Comparison of ENCODE assay signal across 10 mouse cellular contexts in the genomic region with DNA sequence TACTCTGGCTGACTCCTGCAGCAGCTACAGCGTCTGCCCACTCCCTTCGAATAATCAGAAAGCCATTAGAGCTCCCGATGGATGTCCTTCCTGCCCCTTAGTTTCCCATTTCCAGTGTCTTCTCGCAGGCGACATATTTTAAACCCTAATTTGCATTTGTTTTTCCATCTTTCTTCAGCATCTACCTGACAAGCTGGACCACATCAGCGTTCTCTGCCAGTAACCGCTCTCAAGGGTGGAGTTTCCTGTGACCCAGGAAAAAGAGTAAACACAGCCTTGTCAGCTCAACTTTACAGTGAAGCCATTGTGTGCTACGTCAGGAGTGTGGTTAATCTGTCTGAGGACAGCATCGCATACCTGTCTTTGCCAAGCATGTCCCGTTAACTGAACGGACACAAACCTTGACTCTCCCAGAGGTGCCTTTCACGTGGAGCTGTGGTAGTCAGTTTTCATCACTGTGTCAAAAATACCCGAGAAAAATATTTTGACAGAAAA. TPM values are rescaled to one million over a fixed set of nuclear protein-coding genes. Genes with fewer than 3 reads are reported as not detected.
DNase-seq lines count a peak whose midpoint lies in the region; ATAC-seq and TF ChIP-seq lines count a peak whose summit lies in the region.
"Had no signal": no experiment of that assay in that cellular context is flagged by ENCODE, and none has a peak within 500 bp of the region (broad histone marks: within the 10 kb centered on the region; RNA-seq: fewer than 3 reads in every experiment).

No protein-coding gene starts in this region.

- H3K4me3 ChIP-seq in heart, postnatal 0 days (ENCODE audit: low read depth, low read length), result no peak overlapping the region

- ATAC-seq in heart, postnatal 0 days (ENCODE audit: insufficient read depth, low read depth), result 0 out of 2 replicates have a peak, but pooled peaks have one; percentile 44

- H3K27ac ChIP-seq in heart, postnatal 0 days (ENCODE audit: low read depth), result 0 out of 2 replicates have a peak overlapping the region, but pooled peaks have one; percentile 18

- WGBS in heart, postnatal 0 days, result 45% methylated on average over 13 of the region's 13 CpGs

- no peaks in the 10 kb centered on the region for H3K9me3 ChIP-seq in heart, postnatal 0 days (replicated peaks; ENCODE audit: control insufficient read depth, low read length)

- peak; percentile 30 to 32 for DNase-seq in spleen, adult 18-20 months
- no peak for DNase-seq in spleen, postnatal 4 days (ENCODE audit: low spot score in 2 of 2)
- no peak for DNase-seq in heart, postnatal 0 days (ENCODE audit: low spot score)
- DNase-seq in lung, postnatal 14 days, result peak; percentile 24
- DNase-seq in thymus, postnatal 4 days, result peak; percentile 42
- no peak for DNase-seq in cerebellum, postnatal 10 days
- DNase-seq in left cerebral cortex, adult 9 months (ENCODE audit: low spot score in 2 of 2), result no peak
- no peak for DNase-seq in embryo, embryonic 10 days (ENCODE audit: low spot score)
- DNase-seq: cerebellum, postnatal 36 days; left cerebral cortex, postnatal 4 days had no signal

- H3K4me1 ChIP-seq in heart, postnatal 0 days (ENCODE audit: control insufficient read depth, insufficient read depth), result no peaks in the 10 kb centered on the region

- TF ChIP-seq EP300 in heart, postnatal 0 days (IDR thresholded peaks at IDR 0.05; ENCODE audit: low read depth), result no peak

- H3K27me3 ChIP-seq in heart, postnatal 0 days (ENCODE audit: control insufficient read depth, insufficient read depth, low read length), result no peaks in the 10 kb centered on the region

- no peak overlapping the region for H3K9ac ChIP-seq in heart, postnatal 0 days (replicated peaks; ENCODE audit: low read depth, low read length)

- H3K36me3 ChIP-seq in heart, postnatal 0 days (replicated peaks; ENCODE audit: control insufficient read depth, insufficient read depth, low read length), result no peaks in the 10 kb centered on the region

- peak overlapping the region; percentile 25; the same call in 1 of the 2 replicates for H3K4me2 ChIP-seq in heart, postnatal 0 days (ENCODE audit: low read depth, low read length)

- no peak for TF ChIP-seq CTCF in heart, postnatal 0 days (IDR thresholded peaks at IDR 0.05; ENCODE audit: low read depth)

RNA-seq across cellular contexts. Expression of gene S1pr1, which starts 41.2 kb away (rescaled TPM):
- total RNA-seq in heart, postnatal 0 days (2014; rRNA removed; ENCODE audit: low replicate concordance), result 160 and 192 TPM in 2 replicates
- 66.1 and 74.6 TPM in 2 replicates for polyA plus RNA-seq in heart, postnatal 0 days (2015; fragmentation: Nextera tagmentation; extraction: Ambion mirVana)

Comparison
In these comparisons a context has a peak if more than half of its experiments do, and no peak if none do; other contexts are left out.
1. DNase-seq: peak in spleen, adult 18-20 months (2 of 2), lung, postnatal 14 days (single experiment) and thymus, postnatal 4 days (single experiment); none in spleen, postnatal 4 days (0 of 2), heart, postnatal 0 days (single experiment), cerebellum, postnatal 10 days (0 of 2), left cerebral cortex, adult 9 months (0 of 2) and embryo, embryonic 10 days (single experiment).